Mouse (Mus musculus): ENCODE measurements around the gene Nmrk2. TPM values are rescaled to one million over a fixed set of nuclear protein-coding genes. Genes with fewer than 3 reads are reported as not detected.

Nmrk2 gene
- polyA plus RNA-seq, 1 experiment: 0.18 TPM

- Histone ChIP-seq H3K79me3 (ENCODE audit: low read depth) (peaks cover 35% of the 10 kb centered on the region), H3K27me3 (ENCODE audit: control insufficient read depth, insufficient read depth, insufficient read length) (no peaks in the 10 kb centered on the region), H3K36me3 (ENCODE audit: control insufficient read depth, insufficient read depth) (peaks cover 9% of the 10 kb centered on the region), H3ac (ENCODE audit: control insufficient read depth, insufficient read length, low read depth) (peak within 1 kb of the TSS; percentile 70), H3K79me2 (ENCODE audit: control insufficient read depth, insufficient read depth) (peaks cover 50% of the 10 kb centered on the region), H3K4me3 (ENCODE audit: insufficient read depth, poor library complexity, severe bottlenecking) (peak within 1 kb of the TSS; percentile 75)
- TF ChIP-seq USF1 (IDR thresholded peaks at IDR 0.05; ENCODE audit: low read depth): peak; percentile 98
- TF ChIP-seq MYOG (IDR thresholded peaks at IDR 0.05; ENCODE audit: control insufficient read depth, extremely low read depth, insufficient read length): no peak
Observed at GRCm38 (mm10) chr10:81167200-81168086, 34.4 kb downstream of the Nmrk2 start, which contains the start of gene Pias4. TSS of gene Pias4 (minus strand) at chr10:81167923.

- Histone ChIP-seq H3K4me3 (ENCODE audit: insufficient read depth, poor library complexity, severe bottlenecking) (no peak overlapping the region), H3K36me3 (ENCODE audit: control insufficient read depth, insufficient read depth) (peaks cover 30% of the 10 kb centered on the region), H3ac (ENCODE audit: control insufficient read depth, insufficient read length, low read depth) (no peak overlapping the region), H3K79me3 (ENCODE audit: low read depth) (peaks cover 41% of the 10 kb centered on the region), H3K79me2 (ENCODE audit: control insufficient read depth, insufficient read depth) (peaks cover 74% of the 10 kb centered on the region), H3K27me3 (ENCODE audit: control insufficient read depth, insufficient read depth, insufficient read length) (no peaks in the 10 kb centered on the region)
- TF ChIP-seq MYOD1 (IDR thresholded peaks at IDR 0.05; ENCODE audit: control insufficient read depth, insufficient read length, low read depth): no peak
- TF ChIP-seq CTCF (IDR thresholded peaks at IDR 0.05; ENCODE audit: control insufficient read depth, insufficient read depth, insufficient read length): no peak
- TF ChIP-seq MAX (IDR thresholded peaks at IDR 0.05): no peak
- no peak for TF ChIP-seq CEBPB (IDR thresholded peaks at IDR 0.05; ENCODE audit: low read depth)
- no peak for TF ChIP-seq FOSL1 (IDR thresholded peaks at IDR 0.05; ENCODE audit: insufficient read depth, low read length, poor library complexity, severe bottlenecking)
Observed at GRCm38 (mm10) chr10:81165118-81165517, 36.7 kb downstream of the Nmrk2 start.

- TF ChIP-seq MYOD1 (IDR thresholded peaks at IDR 0.05; ENCODE audit: control insufficient read depth, insufficient read length, low read depth) (no peak), CEBPB (IDR thresholded peaks at IDR 0.05; ENCODE audit: low read depth) (no peak), MYOG (IDR thresholded peaks at IDR 0.05; ENCODE audit: control insufficient read depth, extremely low read depth, insufficient read length) (no peak), USF1 (IDR thresholded peaks at IDR 0.05; ENCODE audit: low read depth) (no peak), FOSL1 (IDR thresholded peaks at IDR 0.05; ENCODE audit: insufficient read depth, low read length, poor library complexity, severe bottlenecking) (no peak), CTCF (IDR thresholded peaks at IDR 0.05; ENCODE audit: control insufficient read depth, insufficient read depth, insufficient read length) (no peak), MAX (IDR thresholded peaks at IDR 0.05) (no peak)
Observed at GRCm38 (mm10) chr10:81162318-81162652, 39.6 kb downstream of the Nmrk2 start.

GRCm38 (mm10) chr10:81161602-81162317 is 40.1 kb downstream of the Nmrk2 start:
- Histone ChIP-seq H3K27me3 (ENCODE audit: control insufficient read depth, insufficient read depth, insufficient read length) (no peaks in the 10 kb centered on the region), H3K79me2 (ENCODE audit: control insufficient read depth, insufficient read depth) (peaks cover 84% of the 10 kb centered on the region), H3ac (ENCODE audit: control insufficient read depth, insufficient read length, low read depth) (no peak overlapping the region), H3K36me3 (ENCODE audit: control insufficient read depth, insufficient read depth) (peaks cover 42% of the 10 kb centered on the region), H3K4me3 (ENCODE audit: insufficient read depth, poor library complexity, severe bottlenecking) (no peak overlapping the region), H3K79me3 (ENCODE audit: low read depth) (peaks cover 35% of the 10 kb centered on the region)
- no peak for TF ChIP-seq USF1 (IDR thresholded peaks at IDR 0.05; ENCODE audit: low read depth)
- TF ChIP-seq MYOG (IDR thresholded peaks at IDR 0.05; ENCODE audit: control insufficient read depth, extremely low read depth, insufficient read length): no peak
- TF ChIP-seq MAX (IDR thresholded peaks at IDR 0.05): no peak
- TF ChIP-seq FOSL1 (IDR thresholded peaks at IDR 0.05; ENCODE audit: insufficient read depth, low read length, poor library complexity, severe bottlenecking): no peak
- no peak for TF ChIP-seq MYOD1 (IDR thresholded peaks at IDR 0.05; ENCODE audit: control insufficient read depth, insufficient read length, low read depth)
- TF ChIP-seq CEBPB (IDR thresholded peaks at IDR 0.05; ENCODE audit: low read depth): no peak
- TF ChIP-seq CTCF (IDR thresholded peaks at IDR 0.05; ENCODE audit: control insufficient read depth, insufficient read depth, insufficient read length): no peak

More at GRCm38 (mm10) chr10:81162318-81162652, 39.6 kb downstream of the Nmrk2 start:
- H3K4me3 ChIP-seq (ENCODE audit: insufficient read depth, poor library complexity, severe bottlenecking): no peak overlapping the region
- H3ac ChIP-seq (ENCODE audit: control insufficient read depth, insufficient read length, low read depth): no peak overlapping the region
- no peaks in the 10 kb centered on the region for H3K27me3 ChIP-seq (ENCODE audit: control insufficient read depth, insufficient read depth, insufficient read length)
- H3K36me3 ChIP-seq (ENCODE audit: control insufficient read depth, insufficient read depth): peaks cover 37% of the 10 kb centered on the region
- peaks cover 41% of the 10 kb centered on the region for H3K79me3 ChIP-seq (ENCODE audit: low read depth)
- H3K79me2 ChIP-seq (ENCODE audit: control insufficient read depth, insufficient read depth): peaks cover 89% of the 10 kb centered on the region

- no peak for TF ChIP-seq USF1 (IDR thresholded peaks at IDR 0.05; ENCODE audit: low read depth)
- TF ChIP-seq MYOG (IDR thresholded peaks at IDR 0.05; ENCODE audit: control insufficient read depth, extremely low read depth, insufficient read length): no peak
- TF ChIP-seq FOSL1 (IDR thresholded peaks at IDR 0.05; ENCODE audit: insufficient read depth, low read length, poor library complexity, severe bottlenecking): no peak
- TF ChIP-seq CEBPB (IDR thresholded peaks at IDR 0.05; ENCODE audit: low read depth): no peak
- TF ChIP-seq MYOD1 (IDR thresholded peaks at IDR 0.05; ENCODE audit: control insufficient read depth, insufficient read length, low read depth): no peak
- TF ChIP-seq CTCF (IDR thresholded peaks at IDR 0.05; ENCODE audit: control insufficient read depth, insufficient read depth, insufficient read length): no peak
- no peak for TF ChIP-seq MAX (IDR thresholded peaks at IDR 0.05)
- Histone ChIP-seq H3K36me3 (ENCODE audit: control insufficient read depth, insufficient read depth) (peaks cover 41% of the 10 kb centered on the region), H3K4me3 (ENCODE audit: insufficient read depth, poor library complexity, severe bottlenecking) (no peak overlapping the region), H3K27me3 (ENCODE audit: control insufficient read depth, insufficient read depth, insufficient read length) (no peaks in the 10 kb centered on the region), H3K79me2 (ENCODE audit: control insufficient read depth, insufficient read depth) (peaks cover 30% of the 10 kb centered on the region), H3ac (ENCODE audit: control insufficient read depth, insufficient read length, low read depth) (no peak overlapping the region), H3K79me3 (ENCODE audit: low read depth) (no peaks in the 10 kb centered on the region)
Observed at GRCm38 (mm10) chr10:81154736-81155135, 47.1 kb downstream of the Nmrk2 start.

Data from C2C12 (cell line).